Mouse (Mus musculus): ENCODE results near the gene Kalrn.

The Kalrn gene

DNA sequence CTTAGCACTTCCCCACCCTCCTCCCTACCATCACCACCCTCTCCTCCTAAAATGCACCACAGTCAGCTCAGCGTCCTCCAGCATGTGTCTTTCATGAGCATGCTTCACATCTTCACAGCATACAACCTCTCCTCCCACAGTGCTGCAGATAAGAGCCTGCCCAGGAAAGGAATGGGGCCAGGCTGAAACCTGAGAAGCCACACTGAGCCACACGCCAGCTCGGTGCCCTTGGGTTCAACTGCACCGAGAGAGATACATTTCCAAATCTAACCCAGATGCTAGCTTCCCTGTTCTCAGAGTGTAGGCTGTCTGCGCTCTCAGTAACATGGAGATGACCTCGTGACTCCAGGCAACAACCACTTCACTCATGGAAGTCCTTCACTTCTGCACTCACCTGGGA is 151.9 kb downstream of the Kalrn start:
- DNase-seq (ENCODE audit: low spot score): no peak

- DNase-seq (ENCODE audit: low spot score): no peak
Observed at GRCm38 (mm10) chr16:34417966-34418365, 155.4 kb downstream of the Kalrn start.

DNA sequence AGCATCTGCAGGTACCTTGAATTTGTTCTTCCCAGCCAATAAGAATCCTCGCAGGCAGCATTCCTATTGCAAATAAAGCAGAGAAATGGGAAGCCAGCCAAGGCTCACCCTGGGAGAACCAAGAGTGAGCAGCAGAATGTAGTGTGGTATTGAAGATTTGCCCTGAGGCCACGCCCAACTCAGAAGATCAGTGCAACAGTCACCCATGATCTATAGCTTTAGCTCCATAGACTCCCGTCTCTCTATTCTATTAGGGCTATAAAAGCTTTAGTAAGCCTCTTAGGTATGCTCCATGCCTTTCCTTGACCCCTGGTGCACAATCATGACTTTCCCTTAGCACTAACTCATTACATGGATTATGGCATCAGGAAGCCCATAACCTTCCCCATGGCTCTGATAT is 155.9 kb downstream of the Kalrn start:
- DNase-seq (ENCODE audit: low spot score): no peak

GRCm38 (mm10) chr16:34414581-34414980 is 158.8 kb downstream of the Kalrn start:
- no peak for DNase-seq (ENCODE audit: low spot score)

DNA sequence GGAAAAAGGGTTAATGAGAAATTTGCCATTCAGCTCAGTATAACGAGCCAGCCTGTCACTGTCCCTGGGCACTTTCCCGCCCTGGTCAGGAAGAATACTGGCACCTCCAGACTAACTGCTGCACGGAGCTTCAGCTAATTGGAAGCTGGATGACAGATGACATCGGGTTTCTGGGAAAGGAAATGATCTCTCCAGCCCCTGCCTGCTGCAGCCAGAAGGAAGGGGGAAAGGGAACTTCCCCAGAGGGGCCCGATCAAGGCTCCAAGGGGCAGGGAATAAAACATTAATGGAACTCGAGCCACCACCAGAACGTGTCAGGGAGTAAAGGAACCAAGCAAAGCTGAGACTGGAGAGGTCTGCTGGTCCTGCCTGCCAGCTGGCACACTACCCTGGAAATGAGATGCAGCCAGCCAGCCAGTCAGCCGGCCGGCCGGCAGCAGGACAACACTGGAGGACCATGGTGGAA is 159.4 kb downstream of the Kalrn start:
- DNase-seq (ENCODE audit: low spot score): no peak

- DNase-seq (ENCODE audit: low spot score): no peak
Observed at GRCm38 (mm10) chr16:34407036-34407435, 166.3 kb downstream of the Kalrn start.

- no peak for DNase-seq (ENCODE audit: low spot score)
Observed at GRCm38 (mm10) chr16:34405094-34405493, 168.2 kb downstream of the Kalrn start.

GRCm38 (mm10) chr16:34401216-34401615 is 172.1 kb downstream of the Kalrn start:
- no peak for DNase-seq (ENCODE audit: low spot score)

DNA sequence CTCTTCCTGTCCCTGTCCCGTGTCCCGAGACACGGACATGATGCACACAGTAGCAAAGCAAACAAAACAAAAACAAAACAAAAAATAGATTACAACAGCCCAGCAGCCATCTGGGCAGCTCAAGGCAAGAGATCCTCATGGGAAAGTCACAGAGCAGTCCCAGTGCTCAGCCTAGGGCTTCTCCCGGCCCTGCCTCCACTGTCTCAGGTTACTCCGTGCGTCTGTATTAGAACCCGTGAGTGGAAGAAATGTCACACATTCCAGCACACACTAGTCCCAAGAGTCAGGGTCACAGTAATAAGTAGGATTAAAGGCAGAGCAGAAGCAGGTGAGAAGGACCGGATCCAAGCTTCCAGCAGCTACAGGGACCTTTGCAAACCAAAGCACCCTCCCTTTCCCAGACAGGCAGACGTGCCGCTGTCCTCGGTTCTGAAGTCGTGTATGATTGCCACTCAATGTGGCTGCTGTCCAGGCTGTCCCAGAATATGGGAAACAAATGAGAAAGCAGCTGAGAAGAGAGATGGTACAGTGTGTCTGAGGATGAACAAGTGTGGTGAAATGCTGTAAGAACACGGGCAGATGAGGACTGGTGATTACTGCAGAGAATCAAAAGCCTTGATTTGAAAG is 173.1 kb downstream of the Kalrn start:
- DNase-seq (ENCODE audit: low spot score): peak; percentile 79

- DNase-seq (ENCODE audit: low spot score): no peak
Observed at GRCm38 (mm10) chr16:34395221-34395811, 178.0 kb downstream of the Kalrn start.

GRCm38 (mm10) chr16:34389520-34390271 is 183.6 kb downstream of the Kalrn start:
- no peak for DNase-seq (ENCODE audit: low spot score)

GRCm38 (mm10) chr16:34388871-34389270 is 184.5 kb downstream of the Kalrn start:
- DNase-seq (ENCODE audit: low spot score): no peak

- DNase-seq (ENCODE audit: low spot score): no peak
Observed at GRCm38 (mm10) chr16:34385065-34385464, 188.3 kb downstream of the Kalrn start.

DNA sequence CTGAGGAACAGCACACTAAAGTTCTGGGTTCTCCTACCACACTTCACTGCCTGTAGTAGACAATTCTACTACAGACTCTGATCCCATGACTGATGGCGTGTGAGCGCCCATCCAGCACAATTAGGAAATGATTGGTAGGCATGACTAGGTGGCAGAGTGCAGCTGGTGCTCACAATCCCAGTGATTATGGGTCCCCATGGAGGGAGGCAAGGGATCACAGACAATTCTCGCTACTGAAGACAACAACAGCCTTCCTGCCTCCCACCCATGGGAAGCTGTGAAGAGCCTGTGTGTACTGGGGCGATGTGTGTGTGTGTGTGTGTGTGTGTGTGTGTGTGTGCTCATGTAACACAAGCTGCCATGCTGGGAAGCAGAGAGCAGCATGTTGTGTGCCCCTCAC is 190.3 kb downstream of the Kalrn start:
- no peak for DNase-seq (ENCODE audit: low spot score)

GRCm38 (mm10) chr16:34376166-34376857 is 197.0 kb downstream of the Kalrn start:
- DNase-seq (ENCODE audit: low spot score): no peak

DNA sequence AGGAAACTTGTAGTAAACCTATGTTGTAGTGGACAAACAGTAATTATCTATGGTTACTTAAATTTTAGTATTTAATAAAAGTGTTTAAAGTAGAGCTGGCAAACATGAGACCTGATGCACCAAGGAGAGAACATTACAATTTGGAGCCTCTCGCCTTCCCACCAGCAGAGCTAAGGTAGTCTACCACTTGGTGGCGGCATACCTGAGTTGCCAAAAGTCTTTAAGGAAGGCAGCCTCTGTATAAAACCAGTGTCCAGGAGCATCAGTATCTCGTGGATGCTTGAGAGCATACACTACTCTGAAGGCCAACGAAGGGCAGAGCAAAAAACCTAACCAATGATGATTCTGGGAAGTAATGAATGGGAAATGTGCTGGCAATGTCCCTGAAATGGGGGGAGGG is 199.8 kb downstream of the Kalrn start:
- DNase-seq (ENCODE audit: low spot score): no peak

DNA sequence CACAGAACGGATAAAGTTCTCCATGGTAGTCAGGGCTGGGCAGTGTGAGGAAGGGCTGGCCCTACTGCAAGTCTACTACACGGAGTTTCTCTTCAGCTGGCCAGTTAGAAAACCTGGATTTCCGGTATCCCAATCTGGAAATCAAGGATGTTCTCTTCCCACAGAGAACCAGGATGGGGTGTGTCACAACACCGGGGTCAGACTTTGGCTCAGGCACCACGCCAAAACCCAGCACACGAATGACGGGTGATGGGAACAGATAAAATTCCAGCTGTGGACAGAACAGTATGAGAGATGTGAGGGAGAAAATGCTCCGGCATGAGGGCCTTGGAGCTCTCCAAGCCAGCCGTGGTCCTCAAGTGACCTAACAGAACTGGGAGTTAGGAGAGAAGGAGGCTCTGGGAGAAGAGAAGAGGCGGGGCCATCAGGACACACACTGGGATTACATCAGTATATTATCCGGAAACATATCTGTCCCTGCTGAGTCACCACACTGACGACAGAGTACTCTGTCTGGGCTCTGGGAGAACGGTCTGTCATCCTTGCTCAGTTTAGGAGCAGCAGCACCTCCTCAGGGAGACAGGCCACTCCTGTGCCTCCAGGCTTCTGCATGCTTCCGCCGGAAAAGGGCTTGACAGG is 201.1 kb downstream of the Kalrn start:
- peak; percentile 60 for DNase-seq (ENCODE audit: low spot score)

DNA sequence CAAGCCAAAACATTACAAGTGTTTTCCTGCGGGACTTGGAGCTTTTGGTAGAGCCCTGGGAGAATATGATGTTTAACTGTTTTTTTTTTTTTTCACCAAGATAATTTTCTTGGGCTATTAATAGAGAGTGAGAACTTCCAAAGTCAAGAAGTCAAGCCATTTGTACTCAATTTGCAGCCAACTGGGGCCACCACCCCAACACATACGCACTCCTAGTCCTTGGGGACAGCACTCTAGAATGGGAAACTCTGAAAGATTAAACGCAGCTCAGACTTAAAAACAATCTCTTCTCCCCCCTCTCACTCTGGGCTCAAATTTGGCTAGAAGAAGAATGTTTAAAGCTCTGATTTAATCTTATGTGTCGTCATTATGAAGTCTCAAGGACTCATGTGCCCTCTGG is 214.1 kb downstream of the Kalrn start:
- no peak for DNase-seq (ENCODE audit: low spot score)

DNA sequence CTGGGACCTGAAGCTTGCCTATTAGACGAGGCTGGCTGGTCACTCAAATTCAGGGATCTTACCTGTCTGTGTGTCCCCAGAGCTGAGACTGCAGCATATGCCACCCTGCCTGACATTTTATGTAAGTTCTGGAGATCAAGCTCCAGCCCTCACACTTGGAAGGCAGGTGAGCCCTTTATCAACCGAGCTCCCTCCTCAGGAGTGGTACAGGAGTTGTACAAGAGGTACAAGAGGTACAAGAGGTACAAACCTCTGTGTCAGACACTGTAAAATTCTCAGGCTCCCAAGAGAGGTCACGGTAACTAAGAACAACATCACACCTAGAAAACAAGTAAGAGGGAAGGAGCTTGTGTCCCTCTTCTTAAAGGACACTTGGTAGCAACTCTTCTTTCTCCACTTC is 217.8 kb downstream of the Kalrn start:
- DNase-seq (ENCODE audit: low spot score): no peak

- no peak for DNase-seq (ENCODE audit: low spot score)
Observed at GRCm38 (mm10) chr16:34354042-34354441, 219.3 kb downstream of the Kalrn start.

- no peak for DNase-seq (ENCODE audit: low spot score)
Observed at GRCm38 (mm10) chr16:34352747-34353146, 220.6 kb downstream of the Kalrn start.

DNA sequence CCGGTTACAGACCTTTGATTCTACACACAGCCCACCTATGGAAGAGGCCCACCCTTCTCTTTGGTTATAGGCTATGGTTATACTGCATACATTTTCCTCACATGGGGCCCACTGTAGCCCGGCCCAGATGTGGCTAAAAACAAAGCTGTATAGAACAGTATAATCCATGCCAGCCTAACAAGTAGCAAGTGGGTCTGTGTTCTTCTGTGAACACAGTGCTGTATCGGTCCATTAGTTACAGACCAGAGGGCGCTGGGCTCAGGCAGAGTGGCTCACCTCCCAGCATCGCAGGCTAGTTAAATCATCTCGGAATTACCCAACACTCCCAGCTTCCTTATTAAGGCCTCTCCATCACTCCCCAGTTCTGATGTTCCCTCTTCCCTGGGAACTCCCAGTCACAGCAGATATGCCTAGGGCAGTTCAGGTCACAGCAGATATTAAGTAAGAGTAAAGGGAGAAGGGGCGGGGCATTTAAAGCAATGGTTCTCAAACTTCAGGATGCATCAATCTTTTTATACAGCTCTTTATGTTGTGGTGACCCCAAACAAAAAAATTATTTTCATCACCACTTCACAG is 221.7 kb downstream of the Kalrn start:
- no peak for DNase-seq (ENCODE audit: low spot score)
